Mouse (Mus musculus) hindbrain, embryonic 10.5 days (tissue): ENCODE results near the gene Hist1h2bg. TPM values are rescaled to one million over a fixed set of nuclear protein-coding genes. Genes with fewer than 3 reads are reported as not detected.
"Not testable (repeated sequence)": the region's sequence is repeated elsewhere in the genome, so short reads cannot be mapped to it uniquely, and the experiment has no call there.

Source experiments
- DNase-seq: peaks from one replicate; pipeline ENCODE4 v3.0.0-alpha.2; 2017; ENCODE audit warnings: low spot score
- H3K27ac ChIP-seq: fragments of 300-500 bp; sonication (generic); 2 replicates; pipeline ENCODE4 v1.5.1; 2016; ENCODE audit warnings: mild to moderate bottlenecking, moderate library complexity
- H3K27me3 ChIP-seq: fragments of 300-500 bp; sonication (generic); 2 replicates; pipeline ENCODE4 v1.6.1; 2016; ENCODE audit warnings: mild to moderate bottlenecking; ENCODE audit not compliant: poor library complexity, insufficient read depth, severe bottlenecking
- H3K36me3 ChIP-seq: fragments of 300-500 bp; sonication (generic); 2 replicates; pipeline ENCODE4 v1.6.1; 2016; ENCODE audit warnings: mild to moderate bottlenecking, moderate library complexity
- H3K4me1 ChIP-seq: fragments of 300-500 bp; sonication (generic); replicated peaks from 2 replicates; pipeline ENCODE4 v1.6.1; 2016; ENCODE audit warnings: mild to moderate bottlenecking
- H3K4me3 ChIP-seq: fragments of 300-500 bp; sonication (generic); 2 replicates; pipeline ENCODE4 v1.5.1; 2016; ENCODE audit warnings: mild to moderate bottlenecking, moderate library complexity
- H3K9me3 ChIP-seq: fragments of 300-500 bp; sonication (generic); 2 replicates; pipeline ENCODE4 v1.6.1; 2016; ENCODE audit warnings: mild to moderate bottlenecking, moderate library complexity
- WGBS: fragments of 180-500 bp; shearing (Covaris S2); methylation state at CpG from one replicate; pipeline ENCODE4 v1.1.7; 2016; 5-methylcytosine and 5-hydroxymethylcytosine counted together
- polyA plus RNA-seq: library from polyadenylated mRNA; unstranded; fragments of >200 nt; fragmentation: Nextera tagmentation; extraction: Ambion mirVana; gene quantifications from 2 replicates; pipeline ENCODE4 v1.2.1, GENCODE M21; 2016

Hist1h2bg gene
- polyA plus RNA-seq, 1 experiment from 2014 or later, result 7.3 TPM

- WGBS, result under 1% methylated on average over 34 of the region's 45 CpGs
- Histone ChIP-seq H3K9me3 (no peaks in the 10 kb centered on the region), H3K36me3 (no peaks in the 10 kb centered on the region)
These were observed 27.0 kb upstream of the Hist1h2bg start, which contains the start of gene Hist1h3f for GRCm38 (mm10) chr13:23543965-23544786. Hist1h3f (plus strand) TSS chr13:23544052.

GRCm38 (mm10) chr13:23544787-23545120 lies 26.4 kb upstream of the Hist1h2bg start:
- not testable (repeated sequence) for H3K9me3 ChIP-seq, H3K36me3 ChIP-seq, H3K27me3 ChIP-seq, DNase-seq
- 0% methylated on average over 14 of the region's 14 CpGs for WGBS
- H3K4me1 ChIP-seq, result peaks cover 15% of the 10 kb centered on the region
- peak overlapping the region; percentile 57 for H3K4me3 ChIP-seq
- peak overlapping the region; percentile 95 for H3K27ac ChIP-seq

More at GRCm38 (mm10) chr13:23543965-23544786, 27.0 kb upstream of the Hist1h2bg start, which contains the start of gene Hist1h3f:
- Histone ChIP-seq H3K27ac (peak within 1 kb of the TSS; percentile 95), H3K4me1 (peaks cover 15% of the 10 kb centered on the region), H3K4me3 (peak within 1 kb of the TSS; percentile 57), H3K27me3 (no peaks in the 10 kb centered on the region)
- DNase-seq, result peak; percentile 58

DNA sequence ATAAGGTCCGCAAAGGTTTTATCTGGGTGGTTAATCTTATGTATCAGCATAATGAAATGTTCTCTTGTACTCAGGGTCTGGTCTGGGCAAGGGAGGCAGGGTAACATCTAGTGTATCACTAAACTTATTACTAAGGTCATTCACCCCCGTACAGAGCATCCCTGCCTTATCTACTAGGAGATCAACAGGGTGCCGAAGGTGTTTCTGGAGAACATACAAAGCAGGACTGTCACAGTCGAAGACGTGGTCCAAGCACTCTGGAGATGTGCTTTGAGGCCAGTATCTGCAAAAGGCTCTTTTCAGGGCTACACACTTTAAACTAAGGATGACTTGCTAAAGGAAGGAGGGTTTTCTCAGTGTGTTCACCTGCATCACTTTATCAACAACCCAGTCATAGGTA lies 24.5 kb upstream of the Hist1h2bg start:
- DNase-seq, result no peak
- H3K9me3 ChIP-seq, result no peaks in the 10 kb centered on the region
- WGBS, result 82% methylated on average over 5 of the region's 5 CpGs
- H3K4me1 ChIP-seq, result peaks cover 24% of the 10 kb centered on the region
- H3K27me3 ChIP-seq, result no peaks in the 10 kb centered on the region
- H3K4me3 ChIP-seq, result no peak overlapping the region
- peak overlapping the region; percentile 80 for H3K27ac ChIP-seq
- H3K36me3 ChIP-seq, result no peaks in the 10 kb centered on the region

- H3K27me3 ChIP-seq, result no peaks in the 10 kb centered on the region
- peak overlapping the region; percentile 98 for H3K27ac ChIP-seq
- peaks cover 20% of the 10 kb centered on the region for H3K4me1 ChIP-seq
- peak overlapping the region; percentile 55 for H3K4me3 ChIP-seq
- 9% methylated on average over 3 of the region's 3 CpGs for WGBS
- DNase-seq, result peak; percentile 33
- H3K9me3 ChIP-seq, result no peaks in the 10 kb centered on the region
- no peaks in the 10 kb centered on the region for H3K36me3 ChIP-seq
These were observed 20.4 kb upstream of the Hist1h2bg start for GRCm38 (mm10) chr13:23550761-23551145.

GRCm38 (mm10) chr13:23551146-23551834 lies 19.9 kb upstream of the Hist1h2bg start, which contains the start of gene Hist1h4f:
Hist1h4f (minus strand) TSS chr13:23551648.
- Histone ChIP-seq H3K27ac (peak within 1 kb of the TSS; percentile 98), H3K4me1 (peaks cover 17% of the 10 kb centered on the region), H3K4me3 (peak within 1 kb of the TSS; percentile 55)
- peak; percentile 94 for DNase-seq
- H3K27me3 ChIP-seq, H3K36me3 ChIP-seq, H3K9me3 ChIP-seq: not testable (repeated sequence)
- WGBS, result under 1% methylated on average over 47 of the region's 47 CpGs

- peak overlapping the region; percentile 55 for H3K4me3 ChIP-seq
- H3K36me3 ChIP-seq, result no peaks in the 10 kb centered on the region
- whole genome bisulfite sequencing, result 56% methylated on average over 8 of the region's 8 CpGs
- H3K27ac ChIP-seq, result peak overlapping the region; percentile 98
- H3K27me3 ChIP-seq, result no peaks in the 10 kb centered on the region
- H3K4me1 ChIP-seq, result peaks cover 18% of the 10 kb centered on the region
- no peaks in the 10 kb centered on the region for H3K9me3 ChIP-seq
- no peak for DNase-seq
These were observed 19.0 kb upstream of the Hist1h2bg start for GRCm38 (mm10) chr13:23551931-23552914.

GRCm38 (mm10) chr13:23552962-23553361 lies 18.2 kb upstream of the Hist1h2bg start, which contains the start of gene Hist1h1d:
Hist1h1d (plus strand) TSS chr13:23553262.
- H3K9me3 ChIP-seq, result no peaks in the 10 kb centered on the region
- H3K4me3 ChIP-seq, result peak within 1 kb of the TSS; percentile 55
- no peaks in the 10 kb centered on the region for H3K36me3 ChIP-seq
- peaks cover 18% of the 10 kb centered on the region for H3K4me1 ChIP-seq
- no peaks in the 10 kb centered on the region for H3K27me3 ChIP-seq
- H3K27ac ChIP-seq, result peak within 1 kb of the TSS; percentile 98
- no peak for DNase-seq

DNA sequence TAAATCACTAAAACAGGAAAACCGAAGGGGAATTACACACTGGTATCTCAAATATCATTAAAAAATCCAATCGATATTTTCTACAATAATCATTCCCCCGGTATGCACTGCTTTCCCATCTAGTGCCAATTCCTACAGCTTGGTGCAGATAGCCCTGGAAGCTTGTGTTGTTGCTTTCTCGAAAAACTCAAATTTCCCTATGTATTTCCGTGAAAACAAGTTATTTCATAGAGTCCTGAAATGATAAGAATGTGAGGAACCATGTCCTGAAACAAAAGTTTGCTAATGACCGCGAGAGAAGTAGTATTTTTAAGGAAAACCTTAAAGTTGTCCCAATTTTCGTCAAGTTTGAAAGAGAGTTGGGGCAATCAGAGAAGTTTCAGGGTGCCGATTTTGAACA lies 16.8 kb upstream of the Hist1h2bg start:
- Histone ChIP-seq H3K27me3 (no peaks in the 10 kb centered on the region), H3K9me3 (no peaks in the 10 kb centered on the region), H3K4me3 (peak overlapping the region; percentile 71), H3K4me1 (peaks cover 18% of the 10 kb centered on the region), H3K27ac (peak overlapping the region; percentile 98), H3K36me3 (no peaks in the 10 kb centered on the region)
- no peak for DNase-seq
- WGBS, result 24% methylated on average over 9 of the region's 9 CpGs

DNA sequence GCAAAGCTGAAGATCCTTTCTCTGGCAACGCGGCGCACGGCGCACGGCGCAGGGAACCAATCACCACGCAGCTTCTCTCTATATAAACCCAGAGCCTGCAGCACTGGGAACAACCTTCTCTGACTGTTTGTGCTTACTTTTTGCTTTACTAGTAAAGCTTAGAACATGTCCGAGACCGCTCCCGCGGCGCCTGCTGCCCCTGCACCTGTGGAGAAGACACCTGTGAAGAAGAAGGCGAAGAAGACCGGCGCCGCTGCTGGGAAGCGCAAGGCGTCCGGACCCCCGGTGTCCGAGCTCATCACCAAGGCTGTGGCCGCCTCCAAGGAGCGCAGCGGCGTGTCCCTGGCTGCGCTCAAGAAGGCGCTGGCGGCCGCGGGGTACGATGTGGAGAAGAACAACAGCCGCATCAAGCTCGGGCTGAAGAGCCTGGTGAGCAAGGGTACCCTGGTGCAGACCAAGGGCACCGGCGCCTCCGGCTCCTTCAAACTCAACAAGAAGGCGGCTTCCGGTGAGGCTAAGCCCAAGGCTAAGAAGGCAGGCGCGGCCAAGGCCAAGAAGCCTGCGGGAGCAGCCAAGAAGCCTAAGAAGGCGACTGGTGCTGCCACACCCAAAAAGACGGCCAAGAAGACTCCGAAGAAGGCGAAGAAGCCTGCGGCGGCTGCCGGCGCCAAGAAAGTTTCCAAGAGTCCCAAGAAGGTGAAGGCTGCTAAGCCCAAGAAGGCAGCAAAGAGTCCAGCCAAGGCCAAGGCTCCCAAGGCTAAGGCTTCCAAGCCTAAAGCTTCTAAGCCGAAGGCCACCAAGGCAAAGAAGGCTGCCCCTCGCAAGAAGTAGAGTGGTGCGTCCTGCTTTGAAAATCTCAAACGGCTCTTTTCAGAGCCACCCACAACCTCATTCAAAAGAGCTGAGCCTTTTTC lies 16.0 kb upstream of the Hist1h2bg start:
- peak overlapping the region; percentile 71 for H3K4me3 ChIP-seq
- no peaks in the 10 kb centered on the region for H3K36me3 ChIP-seq
- DNase-seq, result peak; percentile 87
- WGBS, result under 1% methylated on average over 54 of the region's 54 CpGs
- H3K4me1 ChIP-seq, result peaks cover 18% of the 10 kb centered on the region
- H3K9me3 ChIP-seq, result no peaks in the 10 kb centered on the region
- H3K27ac ChIP-seq, result peak overlapping the region; percentile 98
- H3K27me3 ChIP-seq, result no peaks in the 10 kb centered on the region

DNA sequence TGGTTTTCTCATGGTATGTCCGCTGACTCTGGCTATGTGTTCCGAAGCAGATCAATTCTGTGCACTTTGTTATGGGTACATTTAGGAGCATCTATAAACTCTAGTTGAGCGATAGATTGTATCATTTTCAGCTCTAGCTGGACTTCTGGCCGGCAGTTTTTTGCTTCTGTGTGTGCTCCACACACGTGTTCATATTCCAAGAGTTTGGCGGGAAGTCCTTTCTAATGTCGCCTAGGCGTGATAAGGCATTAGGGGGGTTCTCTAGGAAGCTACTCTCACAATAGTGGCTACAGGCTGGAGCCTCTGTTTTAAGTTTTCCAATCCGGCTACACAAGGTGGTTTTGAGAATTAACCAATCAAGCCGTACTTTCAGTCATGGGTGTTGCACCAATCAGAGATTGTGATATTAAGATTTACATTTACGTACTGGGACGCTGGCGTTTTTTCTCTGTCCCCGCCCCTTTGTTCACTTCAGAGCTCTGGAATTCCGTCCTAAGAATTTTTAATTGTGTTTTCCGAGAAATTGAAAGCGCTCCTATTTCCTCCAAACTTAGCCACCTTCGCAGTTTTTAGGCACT lies 15.3 kb upstream of the Hist1h2bg start:
- Histone ChIP-seq H3K27ac (peak overlapping the region; percentile 98), H3K4me3 (peak overlapping the region; percentile 71), H3K9me3 (no peaks in the 10 kb centered on the region), H3K27me3 (no peaks in the 10 kb centered on the region), H3K36me3 (no peaks in the 10 kb centered on the region), H3K4me1 (peaks cover 15% of the 10 kb centered on the region)
- WGBS, result under 1% methylated on average over 18 of the region's 18 CpGs
- DNase-seq, result peak; percentile 78

DNA sequence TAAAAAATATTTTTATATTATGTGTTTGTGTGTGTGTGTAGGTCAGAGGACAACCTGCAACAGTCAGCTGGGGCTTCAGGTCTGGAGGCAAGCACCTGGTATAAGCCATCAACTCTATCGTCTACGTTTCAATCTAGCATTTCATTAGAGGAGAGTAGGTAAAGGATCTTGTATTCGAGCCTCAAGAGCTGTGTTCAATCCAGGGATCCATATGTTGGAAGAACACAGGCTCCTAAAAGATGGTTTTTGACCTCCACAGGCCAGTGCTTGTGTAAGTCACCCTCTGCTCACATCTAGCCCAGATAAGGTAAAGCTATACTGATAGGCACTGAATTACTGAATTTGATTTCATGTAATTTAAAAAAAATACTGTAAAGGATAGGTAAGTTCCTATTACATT lies 14.3 kb upstream of the Hist1h2bg start:
- Histone ChIP-seq H3K4me1 (peaks cover 10% of the 10 kb centered on the region), H3K4me3 (peak overlapping the region; percentile 71; the same call in 1 of the 2 replicates), H3K27me3 (no peaks in the 10 kb centered on the region), H3K27ac (peak overlapping the region; percentile 98), H3K9me3 (no peaks in the 10 kb centered on the region), H3K36me3 (no peaks in the 10 kb centered on the region)
- no peak for DNase-seq
- 73% methylated on average over 3 of the region's 3 CpGs for WGBS
